Mouse (Mus musculus): Measurements from ENCODE around the gene Ston2. TPM values are rescaled to one million over a fixed set of nuclear protein-coding genes. Genes with fewer than 3 reads are reported as not detected.

The Ston2 gene
- polyA plus RNA-seq, 1 experiment, result 9.0 TPM

DNA sequence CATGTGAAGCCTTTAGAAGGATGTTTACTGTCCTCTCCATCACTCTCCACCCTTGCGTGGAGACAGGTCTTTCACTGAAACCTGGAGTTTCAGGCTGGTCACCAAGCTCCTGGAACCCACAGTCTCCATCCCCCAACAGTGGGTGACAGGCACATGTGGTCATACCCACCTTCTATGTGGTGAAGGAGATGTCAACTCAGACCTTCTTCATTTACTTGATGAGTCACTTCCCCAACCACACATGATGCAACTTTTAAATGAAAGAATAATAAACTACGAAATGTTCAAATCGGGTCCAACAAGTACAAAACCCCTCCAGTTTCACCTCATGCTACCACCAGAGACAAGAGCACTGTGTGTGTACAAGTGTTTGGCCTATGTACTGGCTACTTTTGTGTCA lies 203.0 kb downstream of the Ston2 start:
- H3K4me1 ChIP-seq (ENCODE audit: control insufficient read depth, insufficient read depth, low read length), result 0 out of 2 replicates have a peak, but pooled peaks cover 2% of the 10 kb centered on the region
- WGBS, result 93% methylated on average over 3 of the region's 3 CpGs
- H3K27ac ChIP-seq (ENCODE audit: insufficient read depth, low read length), result no peak overlapping the region
- no peaks in the 10 kb centered on the region for H3K27me3 ChIP-seq (ENCODE audit: control insufficient read depth, insufficient read depth, low read length)
- no peak for DNase-seq
- TF ChIP-seq POLR2A (IDR thresholded peaks at IDR 0.05; ENCODE audit: borderline replicate concordance, insufficient read depth, low read length), result no peak
- no peak for TF ChIP-seq CTCF (IDR thresholded peaks at IDR 0.05; ENCODE audit: borderline replicate concordance, insufficient read depth, low read depth, low read length)
- no peak overlapping the region for H3K4me3 ChIP-seq (replicated peaks; ENCODE audit: insufficient read depth, low read depth, low read length)

DNA sequence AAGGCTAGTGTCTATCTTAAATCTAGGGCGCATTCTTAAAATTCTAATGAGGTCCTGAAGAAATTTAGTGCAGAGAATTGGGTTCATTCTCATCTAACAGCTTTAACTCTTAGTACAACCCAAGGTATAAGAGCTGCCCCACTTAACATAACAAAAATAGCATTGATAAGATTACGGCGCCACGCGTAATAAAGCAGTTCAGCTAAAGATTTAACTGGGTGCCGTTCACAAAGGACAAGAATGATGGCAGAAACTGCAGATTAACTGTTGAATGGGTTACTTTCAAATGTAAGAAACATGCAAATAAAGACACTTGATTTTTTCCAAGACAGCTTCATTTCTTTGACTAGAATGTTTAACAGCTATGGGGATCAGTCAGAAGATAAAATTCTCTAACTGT lies 204.8 kb downstream of the Ston2 start:
- TF ChIP-seq POLR2A (IDR thresholded peaks at IDR 0.05; ENCODE audit: borderline replicate concordance, insufficient read depth, low read length) (no peak), CTCF (IDR thresholded peaks at IDR 0.05; ENCODE audit: borderline replicate concordance, insufficient read depth, low read depth, low read length) (no peak)
- H3K4me3 ChIP-seq (replicated peaks; ENCODE audit: insufficient read depth, low read depth, low read length), result no peak overlapping the region
- no peak for DNase-seq
- 0 out of 2 replicates have a peak, but pooled peaks cover 2% of the 10 kb centered on the region for H3K4me1 ChIP-seq (ENCODE audit: control insufficient read depth, insufficient read depth, low read length)
- H3K27me3 ChIP-seq (ENCODE audit: control insufficient read depth, insufficient read depth, low read length), result no peaks in the 10 kb centered on the region
- WGBS, result 85% methylated on average over 6 of the region's 6 CpGs
- H3K27ac ChIP-seq (ENCODE audit: insufficient read depth, low read length), result no peak overlapping the region

Other genes with a start within 250 kb of the Ston2 start
- 25.5 and 28.1 TPM in 2 replicates for gene Gtf2a1, start 197.9 kb downstream of the Ston2 start, polyA plus RNA-seq (2012; rRNA removed)
- gene Sel1l, start 60.8 kb upstream of the Ston2 start, polyA plus RNA-seq (2012; rRNA removed), result 84.1 and 87.1 TPM in 2 replicates

Data from cerebellum, adult 2 months (tissue).